Mouse (Mus musculus): ENCODE data around the gene Pard3b.

DNA sequence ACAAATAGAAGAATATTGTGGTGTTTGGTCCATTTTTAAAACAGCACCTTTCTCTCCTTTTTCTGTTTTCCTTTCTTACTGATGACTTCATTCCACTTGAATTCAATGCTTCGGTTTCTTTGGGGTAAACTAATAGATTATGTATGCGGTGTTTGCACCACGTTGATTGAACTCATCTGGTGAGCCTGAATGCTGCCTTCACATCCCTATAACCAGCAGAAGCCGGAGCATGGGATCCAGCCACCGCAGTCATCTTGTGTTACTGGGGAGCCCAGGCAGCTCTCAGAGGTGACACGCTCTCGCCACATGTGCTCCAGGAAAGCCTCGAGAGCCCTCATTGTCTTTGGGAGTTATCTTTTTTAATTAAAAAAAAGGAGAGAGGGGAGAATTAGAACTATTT lies 891.3 kb downstream of the Pard3b start:
- TF ChIP-seq CTCF (IDR thresholded peaks at IDR 0.05; ENCODE audit: borderline replicate concordance, control insufficient read depth, extremely low read depth, insufficient read depth, low read length, poor library complexity): no peak
- no peak for TF ChIP-seq POLR2A (IDR thresholded peaks at IDR 0.05; ENCODE audit: control insufficient read depth, extremely low read depth, insufficient read depth, low read length, poor library complexity)

Measured in thymus, adult 2 months (tissue).